Mouse (Mus musculus) neural tube, embryonic 13.5 days (tissue): ENCODE results near the gene Fstl4. TPM values are rescaled to one million over a fixed set of nuclear protein-coding genes. Genes with fewer than 3 reads are reported as not detected.
"Not testable (repeated sequence)": the region's sequence is repeated elsewhere in the genome, so short reads cannot be mapped to it uniquely, and the experiment has no call there.

Experiments used
- ATAC-seq: fragments of 200-750 bp; cut with Nextera tagmentation; 2 replicates; pipeline ENCODE4 v1.8.0; 2017; ENCODE audit warnings: low read depth, mild to moderate bottlenecking, moderate TSS enrichment, moderate library complexity
- H3K27ac ChIP-seq: fragments of 300-500 bp; sonication (generic); replicated peaks from 2 replicates; pipeline ENCODE4 v1.5.1; 2015; ENCODE audit warnings: moderate library complexity, mild to moderate bottlenecking, inconsistent platforms
- H3K27me3 ChIP-seq: fragments of 300-500 bp; sonication (generic); 2 replicates; pipeline ENCODE4 v1.6.1; 2015; ENCODE audit warnings: mild to moderate bottlenecking, inconsistent platforms
- H3K36me3 ChIP-seq: fragments of 300-500 bp; sonication (generic); 2 replicates; pipeline ENCODE4 v1.6.1; 2015; ENCODE audit warnings: mild to moderate bottlenecking, inconsistent platforms
- H3K4me1 ChIP-seq: fragments of 300-500 bp; sonication (generic); replicated peaks from 2 replicates; pipeline ENCODE4 v1.6.1; 2015; ENCODE audit warnings: inconsistent platforms
- H3K4me2 ChIP-seq: fragments of 300-500 bp; sonication (generic); 2 replicates; pipeline ENCODE4 v1.6.1; 2015; ENCODE audit warnings: inconsistent platforms, mild to moderate bottlenecking, moderate library complexity
- H3K4me3 ChIP-seq: fragments of 300-500 bp; sonication (generic); 2 replicates; pipeline ENCODE4 v1.5.1; 2015; ENCODE audit warnings: mild to moderate bottlenecking, inconsistent platforms
- H3K9ac ChIP-seq: fragments of 300-500 bp; sonication (generic); 2 replicates; pipeline ENCODE4 v1.6.1; 2015; ENCODE audit warnings: moderate library complexity, mild to moderate bottlenecking, inconsistent platforms
- H3K9me3 ChIP-seq: fragments of 300-500 bp; sonication (generic); 2 replicates; pipeline ENCODE4 v1.6.1; 2016; ENCODE audit warnings: inconsistent platforms
- WGBS: fragments of 180-500 bp; shearing (Covaris S2); methylation state at CpG from one replicate; pipeline ENCODE4 v1.1.7; 2015; 5-methylcytosine and 5-hydroxymethylcytosine counted together
- polyA plus RNA-seq: library from polyadenylated mRNA; unstranded; fragments of >200 nt; fragmentation: Nextera tagmentation; extraction: Ambion mirVana; gene quantifications from 2 replicates; pipeline ENCODE4 v1.2.1, GENCODE M21; 2015

Fstl4 gene
- polyA plus RNA-seq, 1 experiment from 2014 or later, result 11.6 TPM

DNA sequence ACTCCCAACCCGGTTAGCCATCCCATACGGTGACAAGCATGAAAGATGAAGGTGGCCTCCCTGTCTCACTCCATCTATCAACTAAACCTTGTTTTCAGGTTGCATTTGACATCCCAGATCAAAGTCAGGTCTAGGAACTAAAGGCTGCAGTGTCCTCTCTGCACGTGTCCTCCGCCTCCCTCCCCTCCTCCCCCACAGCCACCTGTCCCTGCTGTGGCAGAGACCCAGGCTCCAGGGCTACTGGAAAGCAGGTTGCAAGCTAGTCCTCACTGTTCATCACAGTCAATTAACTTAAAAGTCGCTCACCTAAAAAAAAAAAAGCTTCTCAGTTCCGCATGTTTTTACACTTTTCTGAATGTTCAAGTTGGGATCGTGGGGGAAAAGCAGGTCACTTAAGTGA lies 313.2 kb downstream of the Fstl4 start:
- peaks cover 6% of the 10 kb centered on the region; the same call in 1 of the 2 replicates for H3K9me3 ChIP-seq
- ATAC-seq, result no peak
- H3K27me3 ChIP-seq, result no peaks in the 10 kb centered on the region
- H3K4me3 ChIP-seq, result no peak overlapping the region
- H3K4me1 ChIP-seq, result no peaks in the 10 kb centered on the region
- no peak overlapping the region for H3K27ac ChIP-seq
- no peak overlapping the region for H3K9ac ChIP-seq
- no peaks in the 10 kb centered on the region for H3K36me3 ChIP-seq
- 80% methylated on average over 7 of the region's 7 CpGs for WGBS
- H3K4me2 ChIP-seq, result no peak overlapping the region

DNA sequence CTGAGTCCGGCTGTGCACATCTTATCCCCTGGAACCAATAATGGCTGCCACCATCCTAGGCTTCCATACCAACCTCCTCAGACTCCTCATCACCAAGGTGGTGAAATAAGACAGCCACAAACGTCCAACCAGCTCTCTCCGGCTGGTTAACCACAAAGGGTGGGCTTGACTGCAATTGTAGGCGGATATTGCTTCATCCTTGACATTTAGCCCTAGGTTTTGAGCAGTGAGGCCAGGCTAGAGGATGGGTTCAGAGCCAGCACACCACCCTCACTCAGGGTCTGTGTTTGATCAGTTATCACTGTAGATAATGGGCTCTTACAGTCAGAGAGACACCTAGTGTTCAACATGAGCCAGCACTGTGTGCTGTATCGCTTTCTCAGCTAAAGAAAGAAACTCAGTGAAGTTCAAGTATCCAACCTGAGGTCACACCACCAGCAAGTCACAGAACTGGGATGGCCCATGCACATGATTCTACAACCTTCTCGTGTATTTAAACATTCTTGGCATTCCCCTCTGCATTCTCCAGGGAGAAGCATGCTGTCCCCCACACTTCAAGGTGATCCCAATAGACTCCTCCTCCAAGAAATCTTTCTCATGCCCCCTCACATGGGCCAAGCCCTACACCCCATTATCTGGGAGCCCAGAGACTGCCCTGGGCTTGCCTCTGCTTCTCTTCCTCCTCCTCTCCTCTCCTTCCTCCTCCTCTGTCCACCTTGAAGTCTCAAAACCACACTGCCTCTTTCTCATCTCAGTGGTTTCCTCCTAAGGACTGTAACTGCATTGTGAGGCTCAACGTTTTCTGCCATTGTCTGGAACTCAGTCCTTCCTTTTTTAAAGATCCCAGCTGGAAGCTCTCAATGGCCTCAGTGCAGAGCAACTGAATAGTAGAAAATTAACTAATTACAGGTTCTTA lies 314.2 kb downstream of the Fstl4 start:
- WGBS, result 82% methylated on average over 7 of the region's 7 CpGs
- H3K4me3 ChIP-seq, result no peak overlapping the region
- no peaks in the 10 kb centered on the region for H3K36me3 ChIP-seq
- H3K27ac ChIP-seq, result no peak overlapping the region
- H3K27me3 ChIP-seq, result no peaks in the 10 kb centered on the region; the same call in 1 of the 2 replicates
- H3K9ac ChIP-seq, result no peak overlapping the region
- no peak overlapping the region for H3K4me2 ChIP-seq
- H3K9me3 ChIP-seq, result peaks cover 6% of the 10 kb centered on the region; the same call in 1 of the 2 replicates
- H3K4me1 ChIP-seq, result no peaks in the 10 kb centered on the region
- no peak for ATAC-seq

DNA sequence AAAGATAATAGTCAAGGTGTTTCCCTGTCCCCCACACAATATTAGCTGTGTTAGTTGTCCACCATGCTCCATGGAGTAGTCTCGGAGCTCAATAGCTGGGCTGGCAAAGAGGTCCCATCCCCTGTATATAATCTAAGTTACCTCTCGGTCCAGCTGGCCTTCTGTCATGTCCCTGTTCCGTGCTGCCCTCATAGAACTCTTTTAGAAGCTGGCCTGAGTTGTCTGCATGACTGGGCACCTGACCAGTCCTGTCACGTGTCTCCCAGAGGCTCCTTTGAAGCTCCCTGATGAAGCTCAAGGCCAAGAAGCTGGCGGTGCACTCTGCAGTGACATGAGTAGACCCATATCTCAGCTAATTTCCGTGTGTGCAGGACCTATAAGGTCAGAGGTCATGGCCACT lies 316.9 kb downstream of the Fstl4 start:
- 83% methylated on average over 6 of the region's 6 CpGs for WGBS
- Histone ChIP-seq H3K4me1 (no peaks in the 10 kb centered on the region), H3K27me3 (no peaks in the 10 kb centered on the region; the same call in 1 of the 2 replicates), H3K4me3 (no peak overlapping the region), H3K9ac (no peak overlapping the region), H3K36me3 (no peaks in the 10 kb centered on the region), H3K9me3 (peaks cover 6% of the 10 kb centered on the region; the same call in 1 of the 2 replicates), H3K4me2 (no peak overlapping the region), H3K27ac (no peak overlapping the region)
- ATAC-seq, result no peak

DNA sequence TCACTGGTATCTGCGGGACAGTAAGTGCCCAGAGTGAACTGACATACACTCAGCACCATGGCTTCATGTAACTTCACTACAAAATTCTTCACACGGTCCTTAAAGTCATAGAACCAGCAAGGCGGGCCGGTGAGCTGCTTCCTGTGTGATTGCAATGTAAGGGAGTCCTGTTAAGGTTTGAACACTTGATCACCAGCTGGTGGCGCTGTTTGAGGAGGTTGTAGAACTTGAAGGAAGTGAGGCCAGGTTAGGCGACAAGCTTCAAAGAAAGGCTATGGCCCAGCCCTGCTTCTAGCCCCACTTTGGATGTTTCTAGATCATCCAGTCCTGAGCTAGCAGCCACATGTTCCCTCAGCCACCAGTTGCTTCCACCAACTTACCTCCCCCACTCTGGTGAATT lies 320.9 kb downstream of the Fstl4 start:
- Histone ChIP-seq H3K27ac (no peak overlapping the region), H3K4me3 (no peak overlapping the region), H3K27me3 (no peaks in the 10 kb centered on the region; the same call in 1 of the 2 replicates), H3K9ac (no peak overlapping the region), H3K9me3 (no peaks in the 10 kb centered on the region; the same call in 1 of the 2 replicates), H3K4me1 (0 out of 2 replicates have a peak, but pooled peaks cover 3% of the 10 kb centered on the region), H3K4me2 (no peak overlapping the region), H3K36me3 (no peaks in the 10 kb centered on the region)
- no peak for ATAC-seq
- 77% methylated on average over 6 of the region's 6 CpGs for WGBS

DNA sequence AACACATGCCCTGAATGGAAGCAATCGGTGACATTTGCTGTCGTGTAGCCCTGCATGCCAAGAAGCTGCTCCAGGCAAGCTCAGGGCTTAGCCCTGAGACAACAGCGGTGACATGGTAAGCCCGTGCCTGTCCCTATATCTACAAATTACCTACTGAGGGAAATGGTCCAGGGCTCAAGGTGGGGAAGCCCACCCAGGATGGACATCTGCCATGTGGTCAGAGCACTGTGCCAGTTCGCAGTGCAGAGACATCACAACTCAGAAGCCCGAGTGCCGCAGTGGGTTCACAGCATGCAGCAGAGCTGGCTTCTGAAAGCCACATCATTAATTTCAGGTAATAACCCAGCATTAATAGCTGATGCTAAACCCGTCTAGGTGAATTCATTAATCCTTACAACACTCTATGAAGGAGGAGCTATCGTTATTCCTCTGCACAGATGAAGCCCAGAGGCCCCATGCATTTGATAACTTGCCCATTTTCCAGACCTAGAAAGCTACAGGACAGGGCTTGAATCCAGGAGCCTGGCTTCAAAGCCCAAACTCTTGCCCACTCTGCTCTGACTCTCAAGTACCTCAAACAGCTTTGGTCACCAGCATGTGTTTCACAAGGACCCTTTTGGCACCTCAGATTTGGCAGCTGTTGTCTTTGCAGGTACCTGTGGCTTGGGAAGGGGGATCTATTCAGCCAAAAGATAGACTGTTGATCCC lies 321.6 kb downstream of the Fstl4 start:
- no peak overlapping the region for H3K9ac ChIP-seq
- H3K36me3 ChIP-seq, result no peaks in the 10 kb centered on the region
- H3K4me1 ChIP-seq, result peaks cover 5% of the 10 kb centered on the region; the same call in 1 of the 2 replicates
- no peaks in the 10 kb centered on the region for H3K9me3 ChIP-seq
- no peak overlapping the region for H3K27ac ChIP-seq
- H3K4me3 ChIP-seq, result no peak overlapping the region
- no peaks in the 10 kb centered on the region; the same call in 1 of the 2 replicates for H3K27me3 ChIP-seq
- no peak for ATAC-seq
- WGBS, result 80% methylated on average over 9 of the region's 9 CpGs
- H3K4me2 ChIP-seq, result no peak overlapping the region

DNA sequence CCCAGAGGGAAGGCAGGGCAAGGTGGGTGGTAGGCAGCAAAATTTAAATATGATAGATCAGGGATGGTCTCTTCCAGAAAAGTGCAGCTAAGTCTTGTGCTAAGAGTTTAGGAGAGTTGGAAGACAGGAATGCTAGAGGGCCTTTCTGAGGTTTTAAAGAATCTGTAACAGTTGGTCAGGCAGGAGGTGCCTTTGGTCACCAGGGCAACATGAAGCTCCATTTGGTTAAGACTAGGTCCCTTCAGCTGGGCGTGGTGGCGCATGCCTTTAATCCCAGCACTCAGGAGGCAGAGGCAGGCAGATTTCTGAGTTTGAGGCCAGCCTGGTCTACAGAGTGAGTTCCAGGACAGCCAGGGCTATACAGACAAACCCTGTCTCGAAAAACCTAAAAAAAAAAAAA lies 323.5 kb downstream of the Fstl4 start:
- not testable (repeated sequence) for H3K36me3 ChIP-seq, H3K9me3 ChIP-seq, ATAC-seq, H3K4me2 ChIP-seq, H3K27me3 ChIP-seq, H3K9ac ChIP-seq, H3K4me3 ChIP-seq, H3K27ac ChIP-seq
- peaks cover 18% of the 10 kb centered on the region; the same call in 1 of the 2 replicates for H3K4me1 ChIP-seq
- WGBS, result 82% methylated on average over 3 of the region's 3 CpGs

DNA sequence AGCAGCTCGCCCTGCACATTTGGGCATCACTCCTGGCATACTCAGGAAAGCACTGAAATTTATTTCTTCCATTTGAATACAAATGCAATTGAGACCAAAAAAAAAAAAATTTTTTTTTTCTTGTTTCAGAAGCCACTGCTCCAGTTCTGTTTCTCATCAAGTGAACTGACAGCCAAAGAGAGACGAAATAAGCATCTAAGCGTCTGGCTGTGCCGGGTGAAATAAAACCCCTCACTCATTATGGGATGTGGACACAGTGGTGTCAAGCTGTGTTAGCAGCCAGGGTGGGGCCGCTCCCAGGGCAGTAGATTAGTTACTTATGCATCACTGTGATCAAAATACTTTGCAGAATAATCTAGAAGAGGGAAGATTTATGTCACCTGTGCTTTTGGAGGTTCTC lies 327.2 kb downstream of the Fstl4 start:
- no peak overlapping the region for H3K4me3 ChIP-seq
- H3K4me1 ChIP-seq, result peaks cover 18% of the 10 kb centered on the region; the same call in 1 of the 2 replicates
- no peaks in the 10 kb centered on the region for H3K9me3 ChIP-seq
- no peak overlapping the region for H3K9ac ChIP-seq
- no peak overlapping the region for H3K27ac ChIP-seq
- no peak for ATAC-seq
- 55% methylated on average over 5 of the region's 5 CpGs for WGBS
- no peak overlapping the region for H3K4me2 ChIP-seq
- no peaks in the 10 kb centered on the region for H3K36me3 ChIP-seq
- H3K27me3 ChIP-seq, result no peaks in the 10 kb centered on the region

DNA sequence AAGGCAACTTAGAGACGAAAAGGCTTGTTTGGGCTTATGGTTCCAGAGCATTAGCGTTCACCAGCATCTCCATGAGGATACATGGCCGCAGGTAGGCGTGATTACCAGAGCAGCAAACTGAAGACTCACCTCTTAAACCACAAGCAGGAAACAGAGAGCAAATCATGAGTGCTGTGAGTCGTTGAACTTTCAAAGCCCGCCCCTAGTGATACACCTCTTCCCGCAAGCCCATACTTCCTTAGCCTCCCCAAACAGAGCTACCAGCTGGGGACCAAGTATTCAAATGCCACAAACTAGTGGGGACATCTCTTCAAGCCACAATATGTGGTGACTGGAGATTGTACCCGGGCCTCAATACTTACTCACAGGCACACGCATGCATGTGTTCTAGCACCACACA lies 332.4 kb downstream of the Fstl4 start:
- Histone ChIP-seq H3K4me1 (peaks cover 10% of the 10 kb centered on the region), H3K9me3 (no peaks in the 10 kb centered on the region), H3K9ac (no peak overlapping the region), H3K27me3 (0 out of 2 replicates have a peak, but pooled peaks cover 3% of the 10 kb centered on the region), H3K4me2 (no peak overlapping the region), H3K36me3 (no peaks in the 10 kb centered on the region), H3K27ac (no peak overlapping the region), H3K4me3 (no peak overlapping the region)
- ATAC-seq, result no peak
- 92% methylated on average over 9 of the region's 9 CpGs for WGBS

DNA sequence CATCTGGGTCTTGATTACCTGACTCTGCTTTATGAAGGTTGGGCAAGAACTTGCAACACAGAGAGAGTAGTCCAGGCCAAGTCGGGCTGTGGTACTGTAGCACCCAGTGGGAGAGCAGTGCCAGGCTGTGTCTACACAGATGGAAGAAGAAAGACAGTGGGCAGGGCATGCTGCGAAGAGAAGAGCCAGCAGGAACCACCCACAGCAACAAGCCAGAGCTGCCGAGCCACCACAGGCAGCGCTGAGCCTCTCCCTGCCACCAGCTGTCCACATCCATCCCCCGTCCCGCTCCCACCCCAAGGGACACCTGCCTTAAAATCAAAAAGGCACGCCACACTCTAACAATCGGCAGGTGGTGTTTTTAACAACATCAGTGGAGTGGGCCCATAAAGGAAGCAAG lies 332.9 kb downstream of the Fstl4 start:
- peaks cover 6% of the 10 kb centered on the region for H3K4me1 ChIP-seq
- no peak overlapping the region for H3K27ac ChIP-seq
- no peak overlapping the region for H3K4me2 ChIP-seq
- no peak overlapping the region for H3K9ac ChIP-seq
- 0 out of 2 replicates have a peak, but pooled peaks cover 3% of the 10 kb centered on the region for H3K27me3 ChIP-seq
- WGBS, result 75% methylated on average over 8 of the region's 8 CpGs
- H3K4me3 ChIP-seq, result no peak overlapping the region
- H3K36me3 ChIP-seq, result no peaks in the 10 kb centered on the region
- no peak for ATAC-seq
- H3K9me3 ChIP-seq, result no peaks in the 10 kb centered on the region

DNA sequence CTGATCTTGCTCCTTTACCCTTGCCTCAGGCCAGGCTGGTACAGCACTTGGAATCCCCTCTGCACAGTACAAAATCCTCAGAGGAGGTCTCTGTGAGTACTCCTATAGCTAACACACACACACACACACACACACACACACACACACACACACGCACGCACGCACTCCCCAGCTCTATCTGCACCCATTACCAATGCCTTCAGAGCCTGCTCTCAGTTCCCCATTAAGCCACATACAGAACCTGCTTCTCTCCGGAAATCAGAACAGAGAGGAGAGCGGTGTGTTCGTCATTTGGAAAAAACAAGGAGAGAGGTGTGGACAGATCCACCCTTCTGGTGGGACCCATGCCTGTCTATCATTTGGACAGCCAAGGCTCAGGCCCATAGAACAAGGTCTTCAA lies 333.4 kb downstream of the Fstl4 start:
- Histone ChIP-seq H3K4me3 (no peak overlapping the region), H3K9me3 (no peaks in the 10 kb centered on the region), H3K36me3 (no peaks in the 10 kb centered on the region), H3K27ac (no peak overlapping the region), H3K9ac (no peak overlapping the region), H3K4me1 (peaks cover 6% of the 10 kb centered on the region; the same call in 1 of the 2 replicates), H3K4me2 (no peak overlapping the region), H3K27me3 (0 out of 2 replicates have a peak, but pooled peaks cover 3% of the 10 kb centered on the region)
- 89% methylated on average over 6 of the region's 6 CpGs for WGBS
- ATAC-seq, result no peak

DNA sequence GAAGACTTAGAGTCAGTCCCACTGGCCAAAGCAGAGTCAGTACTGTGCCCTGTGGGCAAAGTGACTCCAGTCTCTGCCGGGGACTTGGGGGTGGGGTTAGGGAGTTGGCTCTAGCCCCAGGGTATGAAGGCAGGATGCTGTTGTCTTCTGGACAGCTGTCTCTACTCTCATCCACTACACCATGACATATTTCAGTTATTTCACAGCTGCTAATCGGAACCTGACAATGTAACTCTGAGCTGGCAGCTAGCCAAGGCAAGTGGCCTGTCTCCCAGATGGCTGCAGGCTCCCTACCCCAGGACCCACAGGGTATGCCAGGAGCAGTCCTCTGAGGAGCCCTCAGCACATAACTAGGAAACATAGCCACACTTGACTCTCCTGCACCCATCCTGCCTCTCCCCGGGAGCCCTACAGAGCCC lies 334.4 kb downstream of the Fstl4 start:
- Histone ChIP-seq H3K36me3 (no peaks in the 10 kb centered on the region), H3K27me3 (0 out of 2 replicates have a peak, but pooled peaks cover 3% of the 10 kb centered on the region), H3K9ac (no peak overlapping the region), H3K4me3 (no peak overlapping the region), H3K27ac (no peak overlapping the region), H3K9me3 (no peaks in the 10 kb centered on the region), H3K4me1 (peaks cover 12% of the 10 kb centered on the region; the same call in 1 of the 2 replicates), H3K4me2 (no peak overlapping the region)
- no peak for ATAC-seq
- WGBS, result 49% methylated on average over 3 of the region's 3 CpGs

DNA sequence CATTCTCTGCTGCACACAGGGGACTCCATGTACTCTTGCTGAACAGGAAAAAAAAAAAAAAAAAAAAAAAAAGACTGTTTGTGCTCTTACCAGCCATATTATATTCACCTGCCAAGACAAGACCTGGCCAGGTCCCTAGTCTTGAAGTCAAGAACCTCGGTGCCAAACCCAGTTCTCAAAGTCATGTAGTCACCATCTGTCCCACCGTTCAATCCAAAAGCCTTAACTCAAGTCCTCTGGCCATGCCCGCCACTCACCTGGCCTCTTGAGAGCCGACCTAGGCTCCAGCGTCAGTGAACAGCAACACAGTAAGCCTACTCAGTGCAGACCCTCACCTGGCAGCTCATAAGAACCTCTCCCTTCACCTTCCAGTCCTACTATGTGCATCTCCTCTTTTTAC lies 334.9 kb downstream of the Fstl4 start:
- H3K27me3 ChIP-seq, result 0 out of 2 replicates have a peak, but pooled peaks cover 3% of the 10 kb centered on the region
- WGBS, result 95% methylated on average over 5 of the region's 5 CpGs
- no peak for ATAC-seq

More for the DNA sequence above, 334.9 kb downstream of the Fstl4 start:
- Histone ChIP-seq H3K4me1 (peaks cover 15% of the 10 kb centered on the region; the same call in 1 of the 2 replicates), H3K9ac (no peak overlapping the region), H3K36me3 (no peaks in the 10 kb centered on the region), H3K4me2 (no peak overlapping the region), H3K27ac (no peak overlapping the region), H3K9me3 (no peaks in the 10 kb centered on the region), H3K4me3 (no peak overlapping the region)
